Comparison of ENCODE assay signal across 9 mouse cellular contexts in genomic region chr3:62103872-62104271, GRCm38 (mm10).
"Had no signal": no experiment of that assay in that cellular context is flagged by ENCODE, and none has a peak within 500 bp of the region (broad histone marks: within the 10 kb centered on the region; RNA-seq: fewer than 3 reads in every experiment).

No protein-coding gene starts in this region.

- H3K4me3 ChIP-seq: limb, embryonic 15.5 days; liver, embryonic 12.5 days; midbrain, embryonic 13.5 days; neural tube, embryonic 15.5 days had no signal

- H3K4me2 ChIP-seq: limb, embryonic 15.5 days; liver, embryonic 12.5 days; midbrain, embryonic 13.5 days; neural tube, embryonic 15.5 days had no signal

- DNase-seq: kidney, adult 18-20 months; right cerebral cortex, adult 18-20 months; right cerebral cortex, postnatal 25 days; thymus, postnatal 4 days had no signal

- H3K9ac ChIP-seq: limb, embryonic 15.5 days; liver, embryonic 12.5 days; midbrain, embryonic 13.5 days; neural tube, embryonic 15.5 days had no signal

- H3K27ac ChIP-seq: limb, embryonic 15.5 days; liver, embryonic 12.5 days; midbrain, embryonic 13.5 days; neural tube, embryonic 15.5 days; stomach, postnatal 0 days had no signal

- H3K36me3 ChIP-seq: limb, embryonic 15.5 days; liver, embryonic 12.5 days; midbrain, embryonic 13.5 days; neural tube, embryonic 15.5 days had no signal

- H3K27me3 ChIP-seq: limb, embryonic 15.5 days; liver, embryonic 12.5 days; midbrain, embryonic 13.5 days; neural tube, embryonic 15.5 days had no signal

- ATAC-seq: liver, embryonic 12.5 days; midbrain, embryonic 13.5 days had no signal

- H3K4me1 ChIP-seq: limb, embryonic 15.5 days; liver, embryonic 12.5 days; midbrain, embryonic 13.5 days; neural tube, embryonic 15.5 days had no signal

- H3K9me3 ChIP-seq: limb, embryonic 15.5 days; liver, embryonic 12.5 days; midbrain, embryonic 13.5 days; neural tube, embryonic 15.5 days had no signal
